In genomic region chr16:91545597-91546281, GRCm38 (mm10) we compare ENCODE assay signal across 9 mouse cellular contexts. TPM values are rescaled to one million over a fixed set of nuclear protein-coding genes. Genes with fewer than 3 reads are reported as not detected.
DNase-seq lines count a peak whose midpoint lies in the region; ATAC-seq and TF ChIP-seq lines count a peak whose summit lies in the region.
"Had no signal": no experiment of that assay in that cellular context is flagged by ENCODE, and none has a peak within 500 bp of the region (broad histone marks: within the 10 kb centered on the region; RNA-seq: fewer than 3 reads in every experiment).

No protein-coding gene starts in this region.

- peak overlapping the region; percentile 98 for H3K4me2 ChIP-seq in liver, embryonic 12.5 days

- ATAC-seq in liver, embryonic 12.5 days: peak; percentile 80
- ATAC-seq: Patski had no signal

- TF ChIP-seq POLR2A in heart, adult 2 months (IDR thresholded peaks at IDR 0.05; ENCODE audit: insufficient read depth, low read depth, low read length): no peak

- H3K9ac ChIP-seq in heart, adult 2 months (ENCODE audit: low read depth, low read length): no peak overlapping the region
- peak overlapping the region; percentile 86 for H3K9ac ChIP-seq in liver, embryonic 12.5 days

- peak overlapping the region; percentile 96 for H3K27ac ChIP-seq in heart, adult 2 months
- peak overlapping the region; percentile 89 for H3K27ac ChIP-seq in liver, embryonic 12.5 days

- intact Hi-C loops in heart, adult 2 months (cut with DNase I): loop anchor here (2.0 to 5.0 kb wide), 3 partner anchors 13 to 52 kb away; partner anchors contain the start of gene Tmem50b

- H3K9me3 ChIP-seq in liver, embryonic 12.5 days (replicated peaks): no peaks in the 10 kb centered on the region

- peaks cover 3% of the 10 kb centered on the region for H3K79me2 ChIP-seq in heart, adult 2 months (replicated peaks; ENCODE audit: control insufficient read depth, insufficient read depth, low read length)

- H3K36me3 ChIP-seq in heart, adult 2 months (ENCODE audit: control insufficient read depth, insufficient read depth, low read length): peaks cover 2% of the 10 kb centered on the region; the same call in 1 of the 2 replicates
- 0 out of 2 replicates have a peak, but pooled peaks cover 3% of the 10 kb centered on the region for H3K36me3 ChIP-seq in liver, embryonic 12.5 days

- DNase-seq in heart, adult 2 months: peak; percentile 34 to 53
- DNase-seq in heart, adult 8-10 months (ENCODE audit: low spot score): no peak
- peak; percentile 89 for DNase-seq in c-Kit-positive CD71-positive TER-119-negative erythroid progenitor cells, embryonic 14.5 days (ENCODE audit: low read depth)
- DNase-seq in spleen, adult 18-20 months: peak; percentile 47 to 57
- DNase-seq in frontal cortex, postnatal 36 days (ENCODE audit: low spot score in 2 of 2): no peak
- DNase-seq in cerebellum, postnatal 14 days: no peak
- DNase-seq in frontal cortex, postnatal 14 days (ENCODE audit: low spot score in 2 of 2): no peak

- no peak for TF ChIP-seq CTCF in heart, adult 2 months (IDR thresholded peaks at IDR 0.05)

- H3K4me1 ChIP-seq in heart, adult 2 months (ENCODE audit: control insufficient read depth, insufficient read depth, low read length): peaks cover 16% of the 10 kb centered on the region
- H3K4me1 ChIP-seq in liver, embryonic 12.5 days: peaks cover 84% of the 10 kb centered on the region

- no peak for TF ChIP-seq EP300 in heart, adult 2 months (IDR thresholded peaks at IDR 0.05; ENCODE audit: insufficient read depth, low read depth, low read length)

- no peaks in the 10 kb centered on the region for H3K27me3 ChIP-seq in heart, adult 2 months (ENCODE audit: control insufficient read depth, insufficient read depth, low read length)
- no peaks in the 10 kb centered on the region for H3K27me3 ChIP-seq in liver, embryonic 12.5 days (replicated peaks)
- H3K27me3 ChIP-seq: Patski had no signal

- no peak overlapping the region for H3K4me3 ChIP-seq in heart, adult 2 months
- H3K4me3 ChIP-seq in liver, embryonic 12.5 days: peak overlapping the region; percentile 81

- 45% methylated on average over 10 of the region's 10 CpGs for WGBS in heart, adult 2 months
- WGBS in liver, embryonic 12.5 days (ENCODE audit: insufficient replicate concordance): 11% methylated on average over 10 of the region's 10 CpGs

RNA-seq across cellular contexts. Expression of gene Ifngr2, which starts 1.1 kb away (rescaled TPM):
- total RNA-seq in heart, adult 2 months (2021): 100 to 1,000 TPM; 120 TPM
- 100 and 140 TPM in 2 replicates for polyA plus RNA-seq in heart, adult 2 months (2012; rRNA removed)
- 100 to 1,000 TPM; 122 to 145 (median 132) TPM for total RNA-seq in heart, adult 8-10 months (2022)
- polyA plus RNA-seq in liver, embryonic 12.5 days (2016; fragmentation: Nextera tagmentation; extraction: Ambion mirVana): 17.1 and 17.9 TPM in 2 replicates

RNA-seq across cellular contexts. Expression of gene Tmem50b, which starts 51.9 kb away (rescaled TPM):
- total RNA-seq in heart, adult 2 months (2021): 10 to 100 TPM; 47.0 to 62.7 TPM
- polyA plus RNA-seq in heart, adult 2 months (2012; rRNA removed): 63.4 and 99.8 TPM in 2 replicates
- 10 to 100 TPM; 49.1 to 56.7 (median 50.9) TPM for total RNA-seq in heart, adult 8-10 months (2022)
- 6.7 and 6.8 TPM in 2 replicates for polyA plus RNA-seq in liver, embryonic 12.5 days (2016; fragmentation: Nextera tagmentation; extraction: Ambion mirVana)

Comparison
In these comparisons a context has a peak if more than half of its experiments do, and no peak if none do; other contexts are left out.
1. DNase-seq: peak in heart, adult 2 months (2 of 2), c-Kit-positive CD71-positive TER-119-negative erythroid progenitor cells, embryonic 14.5 days (single experiment) and spleen, adult 18-20 months (2 of 2); none in heart, adult 8-10 months (single experiment), frontal cortex, postnatal 36 days (0 of 2), cerebellum, postnatal 14 days (0 of 2) and frontal cortex, postnatal 14 days (0 of 2).